Mouse (Mus musculus): ENCODE data around the gene Nfix.

- TF ChIP-seq CHD2 (IDR thresholded peaks at IDR 0.05; ENCODE audit: low read depth, low read length) (no peak), ZC3H11A (IDR thresholded peaks at IDR 0.05; ENCODE audit: borderline replicate concordance, low read depth, low read length) (no peak)
Measured at GRCm38 (mm10) chr8:84705960-84706359, 94.2 kb downstream of the Nfix start.

Measured in ES-E14 (cell line).